Mouse (Mus musculus): ENCODE results near the gene Rnf150. TPM values are rescaled to one million over a fixed set of nuclear protein-coding genes. Genes with fewer than 3 reads are reported as not detected.

Rnf150 gene
- polyA plus RNA-seq, 1 experiment from 2014 or later = 1.5 TPM

DNA sequence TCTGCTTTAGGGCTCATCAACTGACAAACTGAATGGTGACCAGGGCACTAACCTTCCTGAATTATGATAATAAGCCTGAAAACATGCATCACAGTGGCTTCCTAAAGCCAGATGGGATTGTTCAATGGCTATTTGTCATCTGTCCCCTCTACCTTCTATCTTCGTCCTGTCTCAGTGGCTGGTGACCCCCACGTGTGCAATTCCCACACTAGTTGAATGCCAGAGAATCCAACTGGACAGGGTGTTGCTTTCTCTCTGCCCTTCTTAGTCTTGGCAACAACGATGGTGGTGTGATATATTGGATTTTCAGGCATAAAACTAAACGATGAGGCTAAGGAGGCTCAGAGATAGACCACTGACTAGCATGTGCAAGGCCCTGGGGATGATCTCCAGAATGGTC lies 57.0 kb downstream of the Rnf150 start:
- H3K36me3 ChIP-seq (ENCODE audit: control insufficient read depth, insufficient read depth, low read length) = no peaks in the 10 kb centered on the region
- 74% methylated on average over 4 of the region's 4 CpGs for WGBS
- no peak overlapping the region for H3K9ac ChIP-seq (ENCODE audit: low read length)
- no peaks in the 10 kb centered on the region for H3K4me1 ChIP-seq (replicated peaks; ENCODE audit: control insufficient read depth, insufficient read depth, low read length)
- no peaks in the 10 kb centered on the region for H3K27me3 ChIP-seq (ENCODE audit: control insufficient read depth, insufficient read depth, low read depth, low read length)
- H3K4me2 ChIP-seq (ENCODE audit: low read depth, low read length) = no peak overlapping the region
- no peaks in the 10 kb centered on the region for H3K9me3 ChIP-seq (ENCODE audit: control insufficient read depth, low read length)
- H3K27ac ChIP-seq (ENCODE audit: low read length) = no peak overlapping the region
- no peak overlapping the region for H3K4me3 ChIP-seq (ENCODE audit: low read length)
- no peak for ATAC-seq (ENCODE audit: low read depth)

DNA sequence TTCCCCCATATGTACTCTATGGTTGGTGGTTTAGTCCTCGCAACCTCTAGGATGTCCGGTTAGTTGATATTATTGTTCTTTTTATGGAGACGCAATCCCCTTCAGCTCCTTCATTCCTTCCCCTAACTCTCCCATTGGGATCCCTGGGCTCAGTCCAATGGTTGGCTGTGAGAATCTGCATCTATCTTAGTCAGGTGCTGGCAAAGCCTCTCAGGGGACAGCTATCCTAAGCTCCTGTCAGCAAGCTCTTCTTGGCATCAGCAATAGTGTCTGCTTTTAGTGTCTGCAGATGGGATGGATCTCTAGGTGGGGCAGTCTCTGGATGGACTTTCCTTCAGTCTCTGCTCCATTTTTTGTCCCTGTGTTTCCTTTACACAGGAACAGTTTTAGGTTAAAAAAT lies 62.1 kb downstream of the Rnf150 start:
- Histone ChIP-seq H3K9ac (ENCODE audit: low read length) (no peak overlapping the region), H3K4me1 (replicated peaks; ENCODE audit: control insufficient read depth, insufficient read depth, low read length) (0 out of 2 replicates have a peak, but pooled peaks cover 3% of the 10 kb centered on the region), H3K36me3 (ENCODE audit: control insufficient read depth, insufficient read depth, low read length) (no peaks in the 10 kb centered on the region), H3K9me3 (ENCODE audit: control insufficient read depth, low read length) (no peaks in the 10 kb centered on the region), H3K4me2 (ENCODE audit: low read depth, low read length) (no peak overlapping the region), H3K4me3 (ENCODE audit: low read length) (no peak overlapping the region), H3K27me3 (ENCODE audit: control insufficient read depth, insufficient read depth, low read depth, low read length) (no peaks in the 10 kb centered on the region), H3K27ac (ENCODE audit: low read length) (no peak overlapping the region)
- no peak for ATAC-seq (ENCODE audit: low read depth)
- 82% methylated on average over 3 of the region's 3 CpGs for WGBS

DNA sequence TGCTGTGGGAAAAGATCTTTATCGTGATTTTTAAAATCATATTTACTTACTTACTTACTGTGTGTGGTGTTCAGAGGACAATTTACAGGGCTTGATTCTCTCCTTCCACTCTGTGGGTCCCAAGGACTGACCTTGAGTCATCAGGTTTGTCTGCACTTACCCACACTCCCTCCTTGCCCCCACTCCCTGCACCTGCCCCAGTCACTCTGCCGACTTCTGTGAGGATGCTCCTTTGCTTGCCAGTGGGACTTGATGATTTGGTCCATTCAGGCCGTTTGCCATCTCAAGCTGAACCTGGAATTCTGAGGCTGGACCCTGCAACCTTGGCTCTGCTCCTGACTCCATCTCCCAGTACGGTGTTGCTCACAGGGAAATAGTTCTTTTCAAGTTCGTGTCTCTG lies 63.4 kb downstream of the Rnf150 start:
- Histone ChIP-seq H3K36me3 (ENCODE audit: control insufficient read depth, insufficient read depth, low read length) (no peaks in the 10 kb centered on the region), H3K4me2 (ENCODE audit: low read depth, low read length) (no peak overlapping the region), H3K27ac (ENCODE audit: low read length) (no peak overlapping the region), H3K27me3 (ENCODE audit: control insufficient read depth, insufficient read depth, low read depth, low read length) (no peaks in the 10 kb centered on the region), H3K9ac (ENCODE audit: low read length) (no peak overlapping the region), H3K4me1 (replicated peaks; ENCODE audit: control insufficient read depth, insufficient read depth, low read length) (0 out of 2 replicates have a peak, but pooled peaks cover 3% of the 10 kb centered on the region), H3K4me3 (ENCODE audit: low read length) (no peak overlapping the region), H3K9me3 (ENCODE audit: control insufficient read depth, low read length) (no peaks in the 10 kb centered on the region)
- no peak for ATAC-seq (ENCODE audit: low read depth)
- 78% methylated on average over 5 of the region's 5 CpGs for WGBS

DNA sequence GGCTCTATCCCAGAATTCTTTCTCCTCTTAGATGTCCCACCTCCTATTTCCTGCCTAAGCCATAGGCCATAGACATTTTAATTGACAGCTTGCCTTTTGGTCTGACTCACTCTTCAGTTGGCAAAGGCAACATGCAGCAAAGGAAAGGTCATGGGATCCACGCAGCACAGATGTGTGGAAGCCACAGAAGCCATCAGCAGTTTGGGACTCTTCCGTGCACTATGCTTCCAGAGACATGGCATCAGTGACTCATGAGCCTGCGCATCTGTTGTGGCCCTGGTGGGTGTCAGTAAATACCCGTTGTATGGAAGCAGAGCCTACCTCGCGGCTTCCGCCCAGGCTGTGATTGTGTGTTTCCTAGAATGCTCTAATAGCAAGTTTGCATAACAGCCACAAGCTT lies 68.4 kb downstream of the Rnf150 start:
- H3K4me1 ChIP-seq (replicated peaks; ENCODE audit: control insufficient read depth, insufficient read depth, low read length) = 0 out of 2 replicates have a peak, but pooled peaks cover 5% of the 10 kb centered on the region
- 85% methylated on average over 7 of the region's 7 CpGs for WGBS

DNA sequence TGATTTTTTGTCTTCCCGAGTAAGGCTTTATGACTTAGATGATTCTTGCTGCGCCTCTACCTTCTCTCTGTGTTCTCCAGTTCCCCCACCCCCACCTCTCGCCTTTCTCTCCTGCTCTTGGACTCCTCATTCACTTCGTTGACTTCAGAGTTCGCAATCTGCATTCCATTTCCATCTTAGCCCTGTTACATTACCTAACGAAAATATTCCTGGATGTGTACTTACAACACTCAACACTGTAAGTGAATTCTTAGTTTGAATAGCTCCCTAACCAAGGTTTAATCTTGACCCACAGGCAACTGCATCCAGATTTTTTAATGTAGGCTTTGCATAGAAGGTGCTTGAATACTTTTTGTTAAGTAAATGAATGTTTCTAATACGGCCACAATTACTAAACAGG lies 73.0 kb downstream of the Rnf150 start:
- H3K9ac ChIP-seq (ENCODE audit: low read length) = no peak overlapping the region
- WGBS = 55% methylated on average over 7 of the region's 7 CpGs
- no peaks in the 10 kb centered on the region for H3K36me3 ChIP-seq (ENCODE audit: control insufficient read depth, insufficient read depth, low read length)
- H3K27ac ChIP-seq (ENCODE audit: low read length) = no peak overlapping the region
- ATAC-seq (ENCODE audit: low read depth) = no peak
- no peak overlapping the region for H3K4me2 ChIP-seq (ENCODE audit: low read depth, low read length)
- H3K27me3 ChIP-seq (ENCODE audit: control insufficient read depth, insufficient read depth, low read depth, low read length) = no peaks in the 10 kb centered on the region
- peaks cover 25% of the 10 kb centered on the region for H3K4me1 ChIP-seq (replicated peaks; ENCODE audit: control insufficient read depth, insufficient read depth, low read length)
- H3K9me3 ChIP-seq (ENCODE audit: control insufficient read depth, low read length) = no peaks in the 10 kb centered on the region
- H3K4me3 ChIP-seq (ENCODE audit: low read length) = no peak overlapping the region

More for the DNA sequence above, 68.4 kb downstream of the Rnf150 start:
- Histone ChIP-seq H3K4me3 (ENCODE audit: low read length) (no peak overlapping the region), H3K4me2 (ENCODE audit: low read depth, low read length) (no peak overlapping the region), H3K36me3 (ENCODE audit: control insufficient read depth, insufficient read depth, low read length) (no peaks in the 10 kb centered on the region), H3K27me3 (ENCODE audit: control insufficient read depth, insufficient read depth, low read depth, low read length) (no peaks in the 10 kb centered on the region), H3K27ac (ENCODE audit: low read length) (no peak overlapping the region), H3K9me3 (ENCODE audit: control insufficient read depth, low read length) (no peaks in the 10 kb centered on the region), H3K9ac (ENCODE audit: low read length) (no peak overlapping the region)
- no peak for ATAC-seq (ENCODE audit: low read depth)

DNA sequence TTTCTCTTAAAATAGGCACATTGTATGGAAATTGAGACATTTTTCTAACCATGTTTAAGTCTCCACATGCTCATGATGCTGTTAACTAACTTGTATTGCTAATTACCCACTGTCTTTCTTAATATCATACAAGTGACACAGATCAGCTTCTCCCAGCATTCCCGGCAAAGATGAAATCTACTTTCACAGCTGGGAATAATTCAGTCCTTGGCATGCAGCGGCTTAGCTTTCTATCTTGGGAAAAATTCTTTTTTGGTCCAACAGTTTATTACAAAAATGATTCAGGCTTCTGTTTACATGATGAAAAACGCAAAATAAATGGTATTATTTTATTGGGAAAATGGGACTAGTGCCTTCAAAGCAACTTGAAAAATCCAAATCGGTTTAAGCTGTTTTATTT lies 73.7 kb downstream of the Rnf150 start:
- no peak overlapping the region for H3K27ac ChIP-seq (ENCODE audit: low read length)
- ATAC-seq (ENCODE audit: low read depth) = no peak
- WGBS = 46% methylated on average over 4 of the region's 4 CpGs
- no peak overlapping the region for H3K4me2 ChIP-seq (ENCODE audit: low read depth, low read length)
- no peaks in the 10 kb centered on the region for H3K36me3 ChIP-seq (ENCODE audit: control insufficient read depth, insufficient read depth, low read length)
- peaks cover 30% of the 10 kb centered on the region for H3K4me1 ChIP-seq (replicated peaks; ENCODE audit: control insufficient read depth, insufficient read depth, low read length)
- H3K27me3 ChIP-seq (ENCODE audit: control insufficient read depth, insufficient read depth, low read depth, low read length) = no peaks in the 10 kb centered on the region
- H3K4me3 ChIP-seq (ENCODE audit: low read length) = no peak overlapping the region
- H3K9me3 ChIP-seq (ENCODE audit: control insufficient read depth, low read length) = no peaks in the 10 kb centered on the region
- H3K9ac ChIP-seq (ENCODE audit: low read length) = no peak overlapping the region

DNA sequence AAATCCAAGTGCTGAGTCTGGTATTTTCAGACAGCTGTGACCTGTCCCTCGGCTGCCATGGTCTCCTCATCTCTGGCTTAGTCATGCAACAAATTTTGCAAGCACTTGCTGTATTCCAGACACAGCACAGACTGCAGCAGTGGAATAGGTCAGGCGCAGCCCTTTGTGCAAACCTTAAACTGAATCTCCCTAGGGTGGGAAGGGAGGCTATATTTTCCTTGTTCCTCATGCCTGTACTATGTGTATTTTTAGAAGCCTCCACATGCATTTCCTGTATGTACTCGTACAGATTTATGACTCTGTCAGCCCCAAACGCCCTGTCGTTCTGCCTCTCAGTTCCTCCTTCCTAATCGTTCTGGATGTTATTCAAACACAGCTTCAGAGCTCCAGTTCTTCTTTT lies 76.8 kb downstream of the Rnf150 start:
- Histone ChIP-seq H3K36me3 (ENCODE audit: control insufficient read depth, insufficient read depth, low read length) (no peaks in the 10 kb centered on the region), H3K9ac (ENCODE audit: low read length) (no peak overlapping the region), H3K27me3 (ENCODE audit: control insufficient read depth, insufficient read depth, low read depth, low read length) (no peaks in the 10 kb centered on the region), H3K4me1 (replicated peaks; ENCODE audit: control insufficient read depth, insufficient read depth, low read length) (peaks cover 43% of the 10 kb centered on the region), H3K9me3 (ENCODE audit: control insufficient read depth, low read length) (no peaks in the 10 kb centered on the region), H3K27ac (ENCODE audit: low read length) (peak overlapping the region; percentile 84), H3K4me3 (ENCODE audit: low read length) (no peak overlapping the region), H3K4me2 (ENCODE audit: low read depth, low read length) (0 out of 2 replicates have a peak overlapping the region, but pooled peaks have one; percentile 9)
- peak; percentile 92 for ATAC-seq (ENCODE audit: low read depth)
- WGBS = 11% methylated on average over 6 of the region's 6 CpGs

DNA sequence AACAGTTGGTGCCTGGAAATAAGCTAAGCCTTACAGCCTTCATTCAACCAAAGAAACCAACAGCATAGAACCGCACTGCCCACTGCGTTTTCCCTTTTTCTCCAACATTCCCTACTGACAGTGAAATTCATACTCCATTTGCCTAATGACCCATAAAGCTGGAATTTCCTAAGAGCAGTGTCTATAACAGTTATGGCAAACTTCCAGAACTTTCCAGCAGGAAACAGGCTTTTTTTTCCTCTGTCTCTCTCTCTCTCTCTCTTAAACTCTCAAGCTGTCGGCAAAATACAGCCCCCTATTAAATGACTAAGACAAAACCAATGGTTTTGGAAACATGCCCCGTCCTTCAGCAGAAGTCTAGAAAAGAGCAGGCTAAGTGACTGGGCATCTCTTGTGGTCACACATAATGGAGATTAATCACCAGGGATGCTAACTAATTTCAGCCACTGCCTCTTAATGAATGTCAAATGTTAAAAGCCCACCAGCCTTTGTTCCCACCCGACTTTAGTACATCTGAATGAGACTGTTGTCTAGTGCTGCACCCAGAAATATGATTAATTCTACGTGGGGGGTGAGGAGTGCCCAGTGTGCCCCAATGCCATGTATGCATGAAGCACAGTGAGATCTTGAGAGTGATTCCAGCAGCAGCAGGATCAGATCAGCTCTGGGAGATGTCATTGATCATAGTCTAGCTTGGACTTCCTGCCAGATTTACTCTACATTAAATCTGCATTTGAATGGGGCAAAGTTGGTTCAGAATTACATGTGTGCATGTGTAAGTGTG lies 80.3 kb downstream of the Rnf150 start:
- no peak overlapping the region for H3K4me2 ChIP-seq (ENCODE audit: low read depth, low read length)
- no peak overlapping the region for H3K9ac ChIP-seq (ENCODE audit: low read length)
- no peaks in the 10 kb centered on the region for H3K9me3 ChIP-seq (ENCODE audit: control insufficient read depth, low read length)
- H3K36me3 ChIP-seq (ENCODE audit: control insufficient read depth, insufficient read depth, low read length) = no peaks in the 10 kb centered on the region
- peak; percentile 46 for ATAC-seq (ENCODE audit: low read depth)
- H3K4me1 ChIP-seq (replicated peaks; ENCODE audit: control insufficient read depth, insufficient read depth, low read length) = peaks cover 33% of the 10 kb centered on the region
- H3K27me3 ChIP-seq (ENCODE audit: control insufficient read depth, insufficient read depth, low read depth, low read length) = no peaks in the 10 kb centered on the region
- peak overlapping the region; percentile 74 for H3K27ac ChIP-seq (ENCODE audit: low read length)
- 36% methylated on average over 6 of the region's 6 CpGs for WGBS
- no peak overlapping the region for H3K4me3 ChIP-seq (ENCODE audit: low read length)

DNA sequence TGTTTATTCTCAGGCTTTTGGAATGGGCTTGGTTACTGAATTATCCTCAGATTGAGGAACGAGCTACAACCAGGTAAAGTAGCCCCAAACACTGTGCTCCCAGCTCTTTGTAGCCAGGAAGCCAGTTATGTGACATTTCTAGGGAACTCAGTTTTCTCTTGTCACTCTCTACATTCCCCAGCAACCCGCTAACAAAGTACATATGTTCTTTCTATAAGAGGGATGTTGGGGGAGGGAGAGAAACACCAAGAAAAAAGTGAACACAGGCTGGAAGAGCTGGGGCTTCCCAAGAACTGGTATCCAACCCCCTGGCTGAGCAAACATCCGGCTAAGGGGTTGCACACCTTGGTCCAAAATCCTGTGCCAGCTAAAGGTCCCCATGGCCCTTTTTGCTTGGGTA lies 82.7 kb downstream of the Rnf150 start:
- no peak overlapping the region for H3K27ac ChIP-seq (ENCODE audit: low read length)
- 54% methylated on average over 3 of the region's 3 CpGs for WGBS

More for the DNA sequence above, 82.7 kb downstream of the Rnf150 start:
- Histone ChIP-seq H3K9me3 (ENCODE audit: control insufficient read depth, low read length) (no peaks in the 10 kb centered on the region), H3K36me3 (ENCODE audit: control insufficient read depth, insufficient read depth, low read length) (no peaks in the 10 kb centered on the region), H3K4me1 (replicated peaks; ENCODE audit: control insufficient read depth, insufficient read depth, low read length) (peaks cover 21% of the 10 kb centered on the region), H3K4me3 (ENCODE audit: low read length) (no peak overlapping the region), H3K9ac (ENCODE audit: low read length) (no peak overlapping the region), H3K27me3 (ENCODE audit: control insufficient read depth, insufficient read depth, low read depth, low read length) (no peaks in the 10 kb centered on the region), H3K4me2 (ENCODE audit: low read depth, low read length) (no peak overlapping the region)
- ATAC-seq (ENCODE audit: low read depth) = no peak
